Mouse (Mus musculus): ENCODE measurements around the gene Cog5.

Cog5 gene

DNA sequence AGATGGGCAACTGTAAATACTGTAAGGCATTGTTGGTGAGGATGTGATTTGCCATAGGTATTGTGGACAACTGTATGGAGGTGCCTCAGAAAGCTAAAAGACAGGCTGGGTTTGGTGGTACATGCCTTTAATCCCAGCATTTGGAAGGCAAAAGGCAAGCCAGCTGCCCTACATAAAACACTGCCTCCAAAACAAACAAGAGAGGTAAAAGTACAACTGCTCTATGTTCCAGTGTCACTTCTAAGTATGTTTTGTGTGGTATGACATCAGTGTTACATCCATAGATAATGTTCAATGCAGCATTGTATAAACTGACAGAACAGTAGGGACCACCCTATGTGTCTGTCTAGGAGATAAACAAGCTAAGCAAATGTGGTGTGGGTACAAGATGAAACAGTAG lies 237.4 kb downstream of the Cog5 start:
- CTCF ChIA-PET = no interaction called here

DNA sequence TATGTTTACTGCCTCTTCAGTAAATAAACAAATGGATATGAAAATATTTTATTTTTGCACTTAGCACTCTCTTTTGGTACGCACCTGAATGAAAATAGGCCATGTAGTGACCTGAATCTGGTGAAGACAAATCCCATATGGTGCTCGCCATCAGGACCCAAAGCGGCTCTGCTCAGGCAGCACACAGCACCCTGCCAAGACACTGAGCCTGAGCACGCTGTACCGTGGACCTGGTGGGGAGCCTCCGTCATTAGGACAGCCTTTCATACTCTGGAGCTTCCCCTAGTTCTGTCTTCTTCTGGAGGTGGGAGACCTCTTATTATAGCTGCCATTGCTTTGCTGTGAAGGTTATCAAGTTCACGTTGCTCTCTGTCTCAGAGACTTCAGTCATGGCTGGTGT lies 238.1 kb downstream of the Cog5 start:
- CTCF ChIA-PET = no interaction called here

DNA sequence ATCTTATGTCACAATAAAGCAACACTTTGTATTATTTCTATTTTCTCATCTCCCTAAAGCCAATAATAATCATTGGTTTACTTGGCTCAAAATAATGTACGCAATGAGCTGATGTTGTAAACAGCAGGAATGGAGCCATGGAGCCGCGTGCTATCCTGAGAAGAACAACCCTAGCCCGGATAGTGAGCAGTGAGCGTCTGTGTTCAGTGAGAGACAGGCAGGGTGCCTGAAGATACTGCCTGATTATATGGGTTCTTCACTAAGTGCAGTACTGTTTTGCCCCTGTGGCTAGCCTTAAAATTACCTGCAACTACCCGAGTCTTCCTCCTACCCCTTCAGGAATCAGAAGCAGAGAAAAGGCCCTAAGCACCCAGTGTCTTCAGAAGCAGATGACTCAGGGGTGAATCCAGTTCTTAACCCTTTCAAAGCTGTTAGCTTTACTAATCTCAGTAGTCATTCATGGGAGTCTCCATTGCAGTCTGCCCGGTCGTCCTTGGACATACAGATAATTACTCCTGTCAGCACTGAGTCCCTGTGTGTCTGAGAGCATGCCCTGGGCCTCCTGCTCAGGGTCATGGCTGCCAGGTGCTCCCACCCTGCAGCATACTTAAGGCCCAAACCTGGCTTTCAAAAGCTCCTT lies 240.5 kb downstream of the Cog5 start:
- CTCF ChIA-PET = no interaction called here

DNA sequence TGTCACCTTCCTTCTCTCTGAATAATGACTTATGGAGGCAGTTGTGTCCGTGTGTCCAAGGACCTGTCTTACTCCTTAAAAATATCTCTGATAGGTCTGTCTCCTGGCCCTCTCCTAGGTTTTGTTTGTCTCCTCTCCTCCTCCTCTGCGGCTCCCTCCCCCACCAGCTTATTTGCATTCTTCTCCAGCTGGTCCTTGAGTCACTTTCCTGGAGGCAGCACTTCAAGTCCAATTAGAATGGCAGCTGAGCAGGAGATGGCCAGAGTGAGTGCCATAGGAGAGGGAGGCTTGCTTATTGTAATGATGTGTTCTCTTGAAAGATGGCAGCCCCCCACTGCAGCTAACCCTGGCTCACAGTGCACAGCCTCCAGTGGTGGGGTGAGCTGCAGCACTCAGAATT lies 241.2 kb downstream of the Cog5 start:
- CTCF ChIA-PET = no interaction called here

DNA sequence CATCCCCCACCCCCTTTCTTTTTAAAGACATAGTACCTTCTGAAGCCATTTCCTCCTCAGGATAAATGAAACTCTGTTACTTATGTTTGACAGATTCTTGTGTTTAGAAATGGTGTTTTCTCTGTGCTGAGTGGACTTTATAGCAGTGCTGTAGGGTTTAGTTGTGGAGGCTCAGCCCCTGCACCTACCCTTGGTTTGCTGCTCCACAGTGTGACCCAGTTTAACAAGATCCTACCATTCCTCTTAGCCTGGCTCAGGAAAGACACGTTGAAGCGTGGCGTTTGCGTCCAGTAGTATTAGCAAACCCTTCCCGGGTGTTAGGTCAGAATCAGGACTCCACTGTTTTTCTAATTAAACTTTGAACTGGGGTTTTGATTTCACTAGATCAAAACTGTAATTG lies 241.6 kb downstream of the Cog5 start:
- CTCF ChIA-PET = no interaction called here

DNA sequence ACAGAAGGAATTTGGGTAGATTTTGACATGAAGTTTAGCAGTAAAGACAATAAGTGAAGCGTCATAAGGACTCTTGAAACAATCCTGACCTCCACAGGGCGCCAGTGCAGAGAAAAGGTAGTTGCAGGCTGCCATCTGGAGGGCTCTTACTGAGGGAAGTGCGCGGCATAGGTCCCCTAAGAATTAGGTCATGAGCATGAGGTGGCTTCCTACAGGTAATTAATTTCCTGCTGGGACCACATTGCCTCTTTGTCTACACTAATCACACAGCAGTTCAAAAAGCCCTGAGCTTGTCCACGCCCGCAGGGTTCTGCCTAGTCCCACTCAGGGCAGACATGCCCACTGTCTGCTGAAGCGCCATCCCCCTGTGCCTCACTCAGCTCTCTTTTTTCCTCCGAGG lies 242.3 kb downstream of the Cog5 start:
- CTCF ChIA-PET = no interaction called here

DNA sequence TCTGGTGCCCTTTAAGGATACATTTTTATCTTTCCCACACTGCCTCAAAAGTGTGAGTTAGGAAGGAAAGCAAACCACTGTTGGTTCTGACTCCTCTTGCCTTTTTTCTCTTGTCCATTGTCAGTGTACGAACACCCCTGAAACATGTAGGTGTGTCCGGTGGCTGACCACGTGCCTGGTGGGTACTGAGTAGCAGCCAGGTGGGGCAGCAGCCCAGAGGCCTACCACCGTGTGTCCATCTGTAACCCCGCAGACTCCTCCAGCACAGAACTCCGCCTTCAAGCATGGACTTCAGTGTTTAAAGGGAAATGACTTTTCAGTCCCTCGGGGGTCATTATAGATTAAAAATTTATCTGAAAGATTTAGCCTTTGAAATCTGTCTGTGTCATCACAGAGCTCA lies 242.8 kb downstream of the Cog5 start:
- CTCF ChIA-PET = no interaction called here

DNA sequence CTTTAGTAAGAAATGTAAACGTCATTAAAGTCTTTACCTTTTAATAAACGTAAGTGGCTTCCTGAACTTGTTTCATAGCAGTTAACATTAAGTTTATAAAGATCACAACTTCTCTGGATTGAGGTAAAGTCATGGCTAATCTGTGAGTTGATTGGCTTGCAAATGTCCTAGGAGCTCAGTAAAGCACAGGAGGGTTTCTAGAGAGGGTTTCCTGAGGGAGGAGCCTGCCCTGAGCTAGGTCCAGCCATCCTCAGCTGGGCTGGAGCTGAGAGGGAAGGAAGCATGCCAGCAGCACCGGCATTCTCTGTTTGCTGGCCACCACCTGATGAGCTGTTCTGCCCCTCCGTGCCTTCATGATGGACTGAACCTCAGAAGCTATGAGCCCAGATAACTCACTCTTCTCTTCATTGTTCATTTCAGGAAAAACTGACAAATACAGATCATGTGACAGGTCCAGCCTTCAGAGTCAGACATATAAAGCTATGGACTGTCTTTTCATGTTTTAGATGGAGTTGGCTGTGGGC lies 245.8 kb downstream of the Cog5 start:
- CTCF ChIA-PET = no interaction called here

DNA sequence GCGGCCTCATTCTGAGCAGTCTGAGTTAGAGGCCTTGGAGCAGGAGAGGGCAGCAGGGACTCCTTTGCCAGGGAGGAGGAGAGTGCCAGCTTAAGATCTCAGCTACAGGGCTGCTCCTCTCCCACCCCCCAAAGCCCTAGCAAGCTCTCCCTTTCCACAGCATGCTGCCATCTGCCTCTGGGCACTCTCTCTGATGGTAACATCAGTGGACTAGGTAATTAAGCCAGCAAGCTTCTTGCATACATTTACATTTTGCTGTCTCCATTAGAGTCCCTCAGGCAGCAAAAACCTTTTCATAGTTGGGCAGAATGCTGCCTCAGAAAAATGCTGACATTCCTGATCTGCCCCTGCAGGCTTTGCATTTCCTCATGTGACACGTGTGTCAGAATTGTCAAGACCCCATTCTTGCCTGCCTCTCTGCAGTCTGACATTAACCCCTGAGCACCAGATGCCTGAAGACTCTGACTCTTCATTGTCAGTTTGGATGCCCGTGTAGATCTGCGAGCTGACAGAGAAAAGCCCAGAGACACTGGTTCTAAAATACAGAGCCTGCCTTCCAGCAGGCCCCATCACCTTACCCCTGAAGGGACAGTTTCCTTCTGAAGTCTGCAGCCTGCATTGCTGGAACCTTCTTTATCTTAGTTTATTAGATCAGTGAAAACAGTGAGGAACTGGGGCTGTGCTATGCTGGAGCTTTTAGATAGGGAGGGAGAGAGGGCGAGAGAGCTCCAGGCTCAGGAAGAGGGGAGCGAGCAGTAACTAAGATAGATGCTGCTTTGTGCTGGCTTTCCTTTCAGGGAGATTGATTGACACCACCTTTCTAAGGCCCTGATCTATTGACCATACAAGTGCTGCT lies 251.3 kb downstream of the Cog5 start:
- CTCF ChIA-PET = no interaction called here

DNA sequence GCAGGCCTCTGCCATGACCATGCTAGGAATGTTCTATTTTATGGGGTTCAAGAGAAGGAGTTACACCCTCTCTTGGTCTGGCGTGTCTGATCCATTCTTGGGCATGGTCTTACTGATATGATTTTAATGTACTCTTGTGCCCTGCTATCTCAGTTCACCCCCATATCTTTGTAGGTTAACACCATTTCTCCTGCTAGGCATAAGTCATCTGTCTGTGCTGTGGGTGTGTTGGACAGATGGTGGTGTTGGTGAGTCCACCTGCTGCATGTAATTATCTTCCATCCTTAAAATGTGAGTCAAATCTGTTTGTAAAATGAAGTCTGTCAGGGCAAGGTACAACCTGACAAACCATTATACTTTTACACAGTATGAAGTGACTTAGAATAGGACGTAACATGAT lies 252.8 kb downstream of the Cog5 start:
- CTCF ChIA-PET = no interaction called here

DNA sequence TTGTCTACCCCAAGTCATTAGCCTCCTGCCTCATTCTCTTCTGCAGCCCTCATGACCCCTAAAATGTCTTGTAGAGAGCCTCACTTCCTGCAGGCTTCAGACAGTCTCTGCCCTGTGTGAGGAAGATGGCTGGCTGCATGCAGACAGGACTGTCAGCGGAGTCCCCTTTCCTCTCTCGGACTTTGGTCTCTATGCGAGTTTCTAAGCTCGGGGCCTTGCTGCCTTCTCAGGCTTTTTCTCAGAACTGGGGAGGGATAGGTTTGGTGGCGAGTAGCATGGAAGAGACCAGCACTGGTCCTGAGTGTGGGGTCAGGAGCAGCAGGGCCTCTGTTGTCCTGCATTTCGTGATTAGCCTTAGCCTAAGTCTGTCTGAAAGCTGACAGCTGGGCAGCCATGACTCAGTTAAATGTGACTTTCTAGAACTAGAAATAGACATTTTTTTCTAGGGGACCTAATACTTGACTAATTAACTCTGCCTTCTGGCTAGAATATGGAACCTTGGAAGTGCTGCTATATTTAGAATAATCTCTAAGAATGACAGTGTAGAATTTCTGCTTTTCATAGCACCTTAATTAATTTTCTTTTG lies 258.4 kb downstream of the Cog5 start:
- CTCF ChIA-PET = no interaction called here

DNA sequence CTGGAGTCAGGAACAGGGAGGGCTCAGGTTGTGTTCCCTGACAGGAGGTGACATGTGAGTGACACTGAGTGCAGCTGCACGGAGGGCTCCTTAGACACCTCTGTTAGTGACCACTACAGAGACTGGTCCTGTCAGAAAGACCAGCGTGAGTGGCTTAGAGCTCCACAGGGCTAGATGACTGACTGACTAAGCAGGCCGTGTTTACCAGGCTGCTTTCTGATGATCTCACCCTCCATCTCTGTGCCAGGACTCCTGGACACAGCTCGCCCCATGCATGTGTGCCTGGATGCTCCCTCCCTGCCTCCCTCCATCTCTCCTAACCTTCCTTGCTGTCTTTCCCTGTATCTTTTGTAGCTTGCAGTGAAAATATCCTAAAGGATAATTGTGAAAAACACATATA lies 258.9 kb downstream of the Cog5 start:
- CTCF ChIA-PET = no interaction called here

DNA sequence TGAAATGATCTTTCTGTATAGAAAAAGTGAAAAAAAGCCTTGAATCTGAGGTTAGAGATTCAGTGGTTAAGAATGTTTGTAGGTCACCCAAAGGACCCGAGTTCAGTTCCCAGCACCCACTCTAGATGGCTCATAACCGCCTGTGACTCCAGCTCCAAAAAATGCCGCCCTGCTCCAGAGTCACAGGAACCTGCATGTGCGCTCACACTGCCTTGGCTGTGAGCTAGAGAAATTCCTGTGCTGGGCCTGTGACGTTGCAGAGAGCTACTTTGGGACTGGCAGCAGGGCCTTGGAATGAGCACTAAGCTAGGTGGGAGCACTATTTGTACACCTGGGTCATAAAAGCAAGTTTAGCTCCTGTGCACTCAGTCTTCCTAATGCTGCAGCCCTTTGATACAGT lies 262.0 kb downstream of the Cog5 start:
- CTCF ChIA-PET = no interaction called here

DNA sequence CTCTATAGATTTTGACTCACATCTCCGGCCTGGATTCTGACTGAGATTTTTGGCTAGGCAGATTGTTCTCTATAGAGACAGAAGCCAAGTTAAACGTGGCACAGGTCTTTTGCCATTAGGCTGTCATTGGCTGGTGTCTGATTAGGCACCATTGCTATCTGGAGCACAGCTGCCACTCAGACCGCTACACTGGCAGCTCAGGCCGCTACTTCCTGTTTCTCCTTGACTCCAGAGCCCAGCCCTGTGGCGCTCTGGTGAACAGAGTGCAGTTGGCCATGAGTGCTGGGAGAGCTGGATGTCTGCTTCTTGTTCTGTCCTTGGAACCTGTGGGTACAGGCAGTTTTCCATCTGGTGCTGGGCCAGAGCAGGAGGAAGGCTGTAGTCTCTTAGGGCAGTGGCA lies 262.6 kb downstream of the Cog5 start:
- CTCF ChIA-PET = no interaction called here

DNA sequence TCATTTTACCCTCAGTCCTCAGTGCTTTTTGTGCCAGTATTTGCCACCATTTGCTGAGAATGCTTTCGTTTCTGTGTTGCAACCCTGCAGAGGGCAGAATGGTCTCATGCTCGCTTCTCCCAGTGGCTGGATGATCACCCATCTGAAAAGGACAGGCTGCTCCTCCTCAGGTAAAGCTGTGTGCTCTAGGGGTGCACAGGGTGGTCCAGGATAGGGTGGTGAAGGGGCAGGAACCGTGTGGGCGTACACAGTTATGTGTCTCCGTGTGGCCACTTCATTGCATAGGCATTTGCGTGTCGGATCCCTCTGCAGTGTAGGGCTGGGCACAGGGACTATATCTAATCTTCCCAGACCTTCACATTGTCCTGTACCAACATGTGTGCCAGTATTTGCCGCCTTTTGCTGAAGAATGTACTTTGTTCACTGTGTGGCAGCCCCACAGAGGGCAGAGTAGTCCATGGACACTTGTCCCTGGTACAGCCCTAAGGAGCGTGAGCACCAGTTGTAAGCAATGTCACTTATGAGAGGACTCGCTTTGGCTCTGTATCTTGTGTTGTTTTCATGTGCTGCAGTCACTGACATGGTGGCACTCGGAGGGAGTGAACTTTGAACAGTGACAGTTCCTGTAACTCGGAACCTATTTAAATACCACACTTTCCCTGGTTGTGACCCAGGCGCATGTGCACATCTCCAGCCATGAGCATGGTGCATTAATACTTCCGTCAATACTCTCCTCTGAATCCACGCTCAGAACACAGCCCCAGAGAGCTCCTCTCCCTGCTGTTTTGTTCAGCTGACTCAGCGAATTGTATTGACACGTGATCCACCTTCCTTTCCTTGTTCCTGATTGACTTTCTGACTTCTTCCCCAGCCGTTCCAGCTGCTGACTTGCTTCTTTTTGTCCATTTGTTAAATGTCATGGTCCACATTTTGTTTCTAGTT lies 266.1 kb downstream of the Cog5 start:
- CTCF ChIA-PET = no interaction called here

DNA sequence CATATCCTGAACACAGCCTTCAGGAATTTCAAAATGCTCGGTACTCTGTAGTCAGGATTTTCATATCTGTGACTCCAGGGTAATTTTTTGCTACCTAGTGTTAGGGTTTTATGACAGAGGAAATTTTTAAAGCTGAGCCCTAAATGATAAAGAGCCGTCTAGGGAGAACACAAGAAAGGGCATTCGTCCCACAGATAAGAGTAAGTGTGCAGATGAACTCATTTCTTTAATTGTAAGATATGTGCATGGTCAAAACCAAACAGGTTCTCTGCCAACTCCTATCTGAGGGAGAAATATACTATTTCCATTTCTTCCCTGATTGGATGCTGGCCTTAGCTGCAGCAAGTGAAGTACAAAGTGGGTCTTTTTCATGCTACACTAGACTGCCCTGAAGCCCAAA lies 269.5 kb downstream of the Cog5 start:
- CTCF ChIA-PET = no interaction called here

DNA sequence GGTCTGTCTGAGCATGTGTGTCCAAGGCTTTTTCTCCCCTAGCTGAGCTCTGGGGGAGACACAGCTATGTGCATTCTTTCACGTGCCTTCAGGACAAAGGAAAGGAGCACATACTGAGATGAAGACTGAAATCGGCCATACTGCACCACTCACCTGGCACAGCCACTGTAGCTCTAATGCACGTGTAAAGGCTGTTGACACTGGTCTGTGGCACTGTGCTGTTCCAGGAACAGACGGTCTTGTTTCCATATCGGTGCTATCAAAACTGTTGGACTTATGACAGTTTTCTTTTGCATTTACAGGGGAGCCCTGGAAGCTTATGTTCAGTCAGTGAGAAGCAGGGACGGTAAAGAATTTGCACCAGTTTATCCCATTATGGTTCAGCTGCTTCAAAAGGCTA lies 270.7 kb downstream of the Cog5 start:
- CTCF ChIA-PET = no interaction called here

DNA sequence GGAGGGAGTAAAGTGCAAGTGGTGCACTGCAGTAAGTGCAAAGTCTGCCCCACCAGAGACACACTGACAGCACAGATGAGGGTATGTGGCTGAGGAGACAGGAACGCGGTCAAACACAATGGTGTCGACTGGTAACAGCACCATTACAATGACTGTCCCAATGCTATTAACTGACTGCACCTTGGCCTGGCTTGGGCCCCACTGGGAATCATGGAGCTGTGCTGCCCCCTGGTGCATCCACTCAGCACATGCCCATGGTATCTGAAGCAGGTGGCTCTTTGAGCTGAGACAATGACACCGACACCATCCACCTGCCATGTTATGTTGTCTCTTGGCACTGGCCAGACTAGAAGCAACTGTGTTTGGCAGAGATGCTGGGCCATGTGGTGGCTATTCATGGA lies 272.0 kb downstream of the Cog5 start:
- CTCF ChIA-PET = no interaction called here

DNA sequence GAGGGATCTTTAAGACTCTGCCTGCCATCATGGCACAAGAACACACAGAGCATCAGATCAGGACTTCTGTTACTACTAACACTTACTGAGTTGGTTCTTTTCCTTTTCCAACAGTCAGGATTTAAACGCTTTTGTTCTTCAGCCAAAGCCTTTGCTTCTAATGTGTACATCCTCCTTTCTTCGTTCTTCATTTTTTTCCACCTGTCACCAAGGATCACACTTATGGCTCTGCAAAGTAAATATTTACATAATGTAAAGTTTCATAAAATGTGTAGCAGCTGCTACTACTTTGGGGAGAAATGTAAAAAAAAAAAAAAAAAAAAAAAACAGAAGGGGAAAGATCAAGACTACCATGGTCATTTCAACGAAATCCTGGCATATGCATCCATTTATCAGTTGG lies 273.8 kb downstream of the Cog5 start:
- CTCF ChIA-PET = no interaction called here

DNA sequence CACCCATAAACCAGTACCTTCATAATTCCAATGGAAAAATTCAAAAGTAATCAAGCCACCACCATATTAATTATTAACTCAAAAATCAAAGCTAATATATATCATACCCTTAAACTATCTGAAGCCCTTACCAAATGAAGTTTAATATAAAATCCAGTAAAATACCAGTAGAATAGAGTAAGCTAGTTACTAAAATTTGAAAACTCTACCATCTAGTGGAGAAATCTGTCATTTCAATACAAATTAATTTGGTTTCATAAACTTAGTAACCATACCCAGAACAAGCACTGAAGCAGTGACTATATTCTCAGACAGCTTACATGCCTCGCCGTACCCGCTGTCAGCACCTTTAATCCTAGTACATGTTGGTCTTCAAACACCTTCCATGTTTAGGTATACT lies 277.1 kb downstream of the Cog5 start:
- CTCF ChIA-PET = no interaction called here

DNA sequence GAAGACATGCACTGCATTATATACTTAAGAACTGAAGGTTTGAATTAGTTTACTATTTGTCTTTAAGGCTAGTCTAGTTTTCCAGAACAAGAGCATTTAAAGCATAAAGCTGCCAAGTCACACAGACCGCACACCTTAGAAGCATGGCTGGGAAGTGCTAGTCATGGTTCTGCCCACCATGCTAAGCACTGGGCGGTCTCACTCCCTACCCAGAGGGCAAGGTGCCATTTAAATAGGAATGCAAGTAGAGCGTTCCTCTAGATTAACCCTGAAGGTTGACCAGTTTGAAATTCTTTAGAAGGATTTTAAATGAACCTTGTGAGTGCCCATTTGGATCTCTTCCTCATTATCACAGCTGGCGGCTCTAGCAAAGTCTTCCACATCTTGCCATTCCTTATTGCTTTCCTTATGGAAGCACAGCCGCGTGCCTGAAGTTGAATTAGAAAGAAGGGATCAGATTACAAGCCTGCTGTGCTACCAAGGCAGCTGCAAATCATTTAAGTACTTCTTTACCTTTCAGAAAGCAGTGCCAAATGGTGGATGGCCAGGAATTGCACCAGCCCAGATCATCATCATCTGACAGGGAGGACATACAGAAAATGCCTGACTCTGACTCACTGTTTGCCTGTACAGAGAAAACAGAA lies 282.1 kb downstream of the Cog5 start:
- CTCF ChIA-PET = no interaction called here

DNA sequence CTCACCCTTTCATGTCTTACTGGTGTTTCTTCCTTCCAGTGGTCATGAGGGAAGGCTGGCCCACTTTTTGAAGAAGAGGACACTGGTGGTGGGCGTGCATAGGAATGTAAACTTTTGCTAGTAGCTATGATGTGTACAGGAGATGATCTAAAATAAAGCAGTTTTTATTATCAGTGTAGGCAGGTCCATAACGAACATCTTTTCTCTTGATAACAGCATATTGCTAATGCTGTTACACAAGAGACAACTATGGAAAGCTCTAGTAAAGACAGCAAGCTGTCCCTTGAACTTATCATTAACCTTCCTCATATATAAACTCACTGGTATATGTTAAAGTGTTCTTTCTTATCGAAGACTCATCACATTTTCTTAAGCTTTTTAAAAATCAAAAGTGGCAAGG lies 282.9 kb downstream of the Cog5 start:
- CTCF ChIA-PET = no interaction called here
